Mouse (Mus musculus) midbrain, postnatal 0 days (tissue): ENCODE measurements around the gene Ric8a. TPM values are rescaled to one million over a fixed set of nuclear protein-coding genes. Genes with fewer than 3 reads are reported as not detected.
A peak's percentile ranks its signal among the peaks of the same experiment; 100 is the strongest.

ENCODE experiments used
- ATAC-seq: fragments of 200-750 bp; cut with Nextera tagmentation; 2 replicates; pipeline ENCODE4 v1.8.0; 2017; ENCODE audit warnings: moderate number of reproducible peaks, mild to moderate bottlenecking, moderate TSS enrichment, moderate library complexity; ENCODE audit not compliant: low FRiP score
- DNase-seq: peaks from one replicate; pipeline ENCODE4 v3.0.0-alpha.2; 2015; ENCODE audit warnings: low spot score
- H3K27ac ChIP-seq: fragments of 300-500 bp; sonication (generic); 2 replicates; pipeline ENCODE4 v1.5.1; 2014; ENCODE audit warnings: low read depth, mild to moderate bottlenecking, low read length, mixed read lengths
- H3K27me3 ChIP-seq: fragments of 300-500 bp; sonication (generic); 2 replicates; pipeline ENCODE4 v1.6.1; 2014; ENCODE audit warnings: low read length, control low read depth, mixed read lengths; ENCODE audit not compliant: insufficient read depth
- H3K36me3 ChIP-seq: fragments of 300-500 bp; sonication (generic); 2 replicates; pipeline ENCODE4 v1.6.1; 2014; ENCODE audit warnings: low read length, control low read depth, mixed read lengths; ENCODE audit not compliant: insufficient read depth
- H3K4me1 ChIP-seq: fragments of 300-500 bp; sonication (generic); 2 replicates; pipeline ENCODE4 v1.6.1; 2014; ENCODE audit warnings: mild to moderate bottlenecking, control low read depth, antibody characterized with exemption, low read length, mixed read lengths; ENCODE audit not compliant: insufficient read depth
- H3K4me2 ChIP-seq: fragments of 300-500 bp; sonication (generic); 2 replicates; pipeline ENCODE4 v1.6.1; 2014; ENCODE audit warnings: low read depth, mild to moderate bottlenecking, low read length, mixed read lengths; ENCODE audit not compliant: poor library complexity, severe bottlenecking
- H3K4me3 ChIP-seq: fragments of 300-500 bp; sonication (generic); 2 replicates; pipeline ENCODE4 v1.5.1; 2014; ENCODE audit warnings: low read depth, mild to moderate bottlenecking, low read length, moderate library complexity
- H3K9ac ChIP-seq: fragments of 300-500 bp; sonication (generic); replicated peaks from 2 replicates; pipeline ENCODE4 v1.6.1; 2014; ENCODE audit warnings: mild to moderate bottlenecking, low read length, moderate library complexity, mixed read lengths; ENCODE audit not compliant: poor library complexity, severe bottlenecking
- H3K9me3 ChIP-seq: fragments of 300-500 bp; sonication (generic); 2 replicates; pipeline ENCODE4 v1.6.1; 2016; ENCODE audit warnings: low read length, control low read depth
- CTCF ChIP-seq: IDR thresholded peaks from 2 replicates; pipeline ENCODE4 v1.5.1; 2016; ENCODE audit warnings: antibody characterized with exemption, mild to moderate bottlenecking
- WGBS: fragments of 180-500 bp; shearing (Covaris S2); extraction: QIAGEN DNeasy Blood & Tissue Kit; methylation state at CpG from one replicate; pipeline ENCODE4 v1.1.7; 2014; 5-methylcytosine and 5-hydroxymethylcytosine counted together
- polyA plus RNA-seq: library from polyadenylated mRNA; unstranded; fragments of >200 nt; fragmentation: Nextera tagmentation; extraction: Ambion mirVana; gene quantifications from 2 replicates; pipeline ENCODE4 v1.2.1, GENCODE M21; 2015
- total RNA-seq: library from RNA; depleted of rRNA; stranded (reverse); fragments of >200 nt; gene quantifications from 2 replicates; pipeline ENCODE4 v1.2.3, GENCODE M21; 2014; rRNA removed

Gene Ric8a
- total RNA-seq: 81.2 and 127 TPM in 2 replicates
- 91.8 and 98.1 TPM in 2 replicates for polyA plus RNA-seq

DNA sequence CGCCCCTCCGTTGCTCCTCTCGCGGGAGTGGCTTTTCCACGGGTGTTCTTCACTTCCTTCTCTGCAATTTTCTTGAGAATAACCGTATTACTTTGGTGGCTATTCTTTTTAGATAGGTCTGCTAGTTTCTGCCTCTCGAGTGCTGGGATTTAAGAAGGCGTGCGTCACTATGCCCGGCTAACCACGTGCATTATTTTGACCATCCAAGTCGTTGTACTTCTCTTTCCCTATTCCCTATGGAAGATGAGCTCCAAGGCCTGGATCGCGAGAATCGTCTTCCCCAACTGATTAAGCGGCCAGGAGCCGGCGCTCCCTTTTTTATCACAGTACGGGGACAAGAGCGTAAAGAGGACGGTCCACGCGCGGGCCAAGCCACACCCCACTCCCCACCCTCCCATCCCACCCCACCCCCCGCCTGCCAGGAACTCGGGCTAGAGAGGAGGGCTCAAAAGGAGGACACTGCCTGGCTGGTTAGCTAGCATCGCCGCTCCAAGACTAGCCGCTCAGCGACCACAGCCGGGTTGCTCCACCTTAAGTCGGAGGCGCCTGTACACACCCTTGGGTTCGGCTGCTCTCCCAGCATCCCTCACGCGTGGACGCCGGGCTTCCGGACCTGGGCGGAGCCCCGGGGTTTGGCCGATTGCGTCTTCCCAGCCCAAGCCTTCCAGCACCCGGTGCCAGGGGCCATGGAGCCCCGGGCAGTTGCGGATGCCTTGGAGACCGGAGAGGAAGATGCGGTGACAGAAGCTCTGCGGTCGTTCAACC lies at the start of gene Ric8a:
Gene Ric8a, plus strand, starts transcription at position 173 of the 765 bp plus-strand sequence.
- Histone ChIP-seq H3K27ac (peak within 1 kb of the TSS; percentile 95), H3K36me3 (peaks cover 47% of the 10 kb centered on the region)
- no peak for TF ChIP-seq CTCF

DNA sequence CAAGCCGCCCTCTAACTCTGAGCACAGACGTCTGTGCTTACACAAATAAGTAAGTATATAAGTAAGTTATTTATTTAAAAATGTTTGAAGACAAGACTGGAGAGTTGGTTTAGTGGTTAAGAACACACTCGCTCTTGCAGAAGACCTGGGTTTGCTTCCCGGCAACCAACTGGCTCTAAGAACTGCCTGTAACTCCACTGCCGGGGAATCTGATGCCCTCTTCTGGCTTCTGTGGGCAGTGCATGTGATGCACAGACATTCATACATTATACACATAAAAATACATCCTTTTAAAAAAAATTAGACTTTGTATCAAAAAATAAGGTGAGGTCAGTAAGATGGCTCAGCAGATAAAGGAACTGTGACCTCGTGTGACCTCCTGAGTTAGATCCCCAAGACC lies 46.3 kb upstream of the Ric8a start:
- no peak overlapping the region for H3K4me2 ChIP-seq
- no peaks in the 10 kb centered on the region for H3K4me1 ChIP-seq
- peaks cover 38% of the 10 kb centered on the region for H3K36me3 ChIP-seq
- peak; percentile 50 for TF ChIP-seq CTCF
- no peaks in the 10 kb centered on the region for H3K9me3 ChIP-seq
- no peak for ATAC-seq
- H3K9ac ChIP-seq: no peak overlapping the region
- WGBS: 91% methylated on average over 6 of the region's 6 CpGs
- DNase-seq: no peak
- H3K27me3 ChIP-seq: no peaks in the 10 kb centered on the region
- no peak overlapping the region for H3K27ac ChIP-seq
- no peak overlapping the region for H3K4me3 ChIP-seq

More for the DNA sequence above, at the start of gene Ric8a:
- H3K4me1 ChIP-seq: peaks cover 15% of the 10 kb centered on the region; the same call in 1 of the 2 replicates
- H3K4me3 ChIP-seq: peak within 1 kb of the TSS; percentile 81
- peak within 1 kb of the TSS; percentile 97 for H3K9ac ChIP-seq
- WGBS: under 1% methylated on average over 47 of the region's 50 CpGs
- DNase-seq (peak; percentile 84), ATAC-seq (peak; percentile 73)
- H3K4me2 ChIP-seq: peak within 1 kb of the TSS; percentile 96
- no peaks in the 10 kb centered on the region for H3K9me3 ChIP-seq
- H3K27me3 ChIP-seq: no peaks in the 10 kb centered on the region

DNA sequence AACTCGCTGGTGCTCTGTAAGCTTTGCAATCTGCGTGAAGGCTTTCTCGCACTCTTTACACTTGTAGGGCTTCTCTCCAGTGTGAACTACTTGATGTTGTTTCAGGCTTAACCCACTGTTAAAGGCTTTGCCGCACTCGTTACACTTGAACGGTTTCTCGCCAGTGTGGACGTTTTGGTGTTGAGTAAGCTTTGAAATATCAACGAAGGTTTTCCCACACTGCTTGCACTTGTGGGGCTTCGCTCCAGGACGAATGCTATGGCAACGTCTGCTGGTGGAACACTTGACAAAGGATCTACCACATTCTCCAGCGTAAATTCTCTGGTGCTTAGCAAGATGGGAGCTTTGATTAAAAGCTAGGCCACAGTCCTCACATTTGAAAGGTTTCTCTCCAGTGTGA lies 45.0 kb upstream of the Ric8a start:
- H3K27me3 ChIP-seq: no peaks in the 10 kb centered on the region
- no peaks in the 10 kb centered on the region for H3K4me1 ChIP-seq
- WGBS: 65% methylated on average over 13 of the region's 13 CpGs
- H3K9me3 ChIP-seq: no peaks in the 10 kb centered on the region
- ATAC-seq: no peak
- no peak overlapping the region for H3K4me3 ChIP-seq
- no peak overlapping the region for H3K4me2 ChIP-seq
- no peak for TF ChIP-seq CTCF
- DNase-seq: peak; percentile 68
- H3K36me3 ChIP-seq: peaks cover 36% of the 10 kb centered on the region
- peak overlapping the region; percentile 44; the same call in 1 of the 2 replicates for H3K27ac ChIP-seq
- H3K9ac ChIP-seq: no peak overlapping the region

DNA sequence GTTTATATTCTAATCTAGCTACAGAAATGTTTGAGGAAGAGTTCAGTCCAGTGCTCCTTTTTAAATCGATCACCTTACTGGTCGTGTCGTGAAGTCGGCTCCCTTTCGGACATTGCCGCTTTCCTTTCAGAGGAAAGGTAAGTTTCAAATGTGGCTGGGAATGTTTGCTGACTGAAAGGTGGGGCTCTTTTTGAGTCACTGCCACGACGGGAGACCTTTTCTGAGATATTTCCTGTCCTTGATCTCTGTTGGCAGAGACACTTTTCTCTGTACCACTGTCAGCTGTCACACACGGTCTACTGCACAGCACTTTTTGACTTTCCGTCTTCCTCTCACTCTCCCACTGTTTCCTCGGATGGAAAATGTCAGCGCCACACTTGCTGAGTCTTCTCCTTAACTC lies 43.9 kb upstream of the Ric8a start:
- DNase-seq: no peak
- Histone ChIP-seq H3K36me3 (peaks cover 30% of the 10 kb centered on the region), H3K27ac (no peak overlapping the region), H3K4me3 (no peak overlapping the region), H3K9ac (no peak overlapping the region), H3K4me1 (peaks cover 5% of the 10 kb centered on the region; the same call in 1 of the 2 replicates), H3K27me3 (no peaks in the 10 kb centered on the region), H3K4me2 (no peak overlapping the region), H3K9me3 (no peaks in the 10 kb centered on the region)
- ATAC-seq: no peak
- 90% methylated on average over 12 of the region's 12 CpGs for WGBS
- no peak for TF ChIP-seq CTCF

DNA sequence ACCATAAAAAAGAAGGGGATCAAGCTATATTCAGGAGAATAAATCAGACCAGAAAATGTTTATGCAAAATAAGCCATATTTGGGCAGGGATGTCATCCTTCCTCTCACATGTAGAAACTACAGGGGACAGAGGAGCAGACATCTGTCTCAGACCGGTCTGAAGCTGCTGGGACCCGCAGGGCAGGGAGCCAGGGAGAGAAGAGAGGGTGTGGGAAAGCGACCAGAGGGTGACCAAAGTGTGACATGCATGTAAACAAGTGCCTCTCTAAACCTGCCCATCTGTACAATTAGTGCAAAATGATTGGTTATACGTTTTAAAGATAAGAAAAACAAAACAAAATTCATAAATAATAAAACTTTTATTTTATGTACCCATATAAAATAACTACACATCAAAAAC lies 36.6 kb upstream of the Ric8a start:
- H3K4me2 ChIP-seq: peak overlapping the region; percentile 36
- no peak for TF ChIP-seq CTCF
- ATAC-seq (no peak), DNase-seq (peak; percentile 66)
- no peak overlapping the region for H3K4me3 ChIP-seq
- no peaks in the 10 kb centered on the region for H3K27me3 ChIP-seq
- WGBS: 66% methylated on average over 4 of the region's 4 CpGs
- H3K9me3 ChIP-seq: no peaks in the 10 kb centered on the region
- H3K36me3 ChIP-seq: no peaks in the 10 kb centered on the region
- H3K4me1 ChIP-seq: peaks cover 5% of the 10 kb centered on the region; the same call in 1 of the 2 replicates
- H3K9ac ChIP-seq: no peak overlapping the region
- H3K27ac ChIP-seq: no peak overlapping the region

DNA sequence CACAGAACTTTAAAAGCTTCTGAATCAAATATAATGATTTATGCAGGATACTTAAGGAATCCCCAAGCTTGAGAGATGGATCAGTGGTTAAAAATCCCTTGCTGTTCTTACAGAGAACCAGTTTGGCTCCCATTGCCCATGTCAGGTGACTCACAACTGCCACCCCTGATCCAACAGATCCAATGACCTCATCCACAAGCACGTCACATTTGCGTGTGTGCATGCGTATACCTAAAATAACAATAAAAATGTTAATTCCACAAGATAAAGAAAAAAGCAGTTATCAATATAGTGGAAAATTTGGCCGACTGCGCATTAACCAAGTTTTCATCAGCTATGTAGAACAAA lies 35.5 kb upstream of the Ric8a start:
- Histone ChIP-seq H3K9me3 (no peaks in the 10 kb centered on the region), H3K27ac (peak overlapping the region; percentile 98), H3K4me2 (peak overlapping the region; percentile 57), H3K4me3 (peak overlapping the region; percentile 71), H3K9ac (peak overlapping the region; percentile 86), H3K4me1 (peaks cover 5% of the 10 kb centered on the region; the same call in 1 of the 2 replicates), H3K36me3 (no peaks in the 10 kb centered on the region), H3K27me3 (no peaks in the 10 kb centered on the region)
- 41% methylated on average over 5 of the region's 5 CpGs for whole genome bisulfite sequencing
- ATAC-seq (peak; percentile 66; the same call in 1 of the 2 replicates), DNase-seq (no peak)
- TF ChIP-seq CTCF: no peak
